In genomic region chr17:83846301-83847021, GRCm38 (mm10) we compare ENCODE assay signal across 10 mouse cellular contexts. TPM values are rescaled to one million over a fixed set of nuclear protein-coding genes. Genes with fewer than 3 reads are reported as not detected.
DNase-seq lines count a peak whose midpoint lies in the region; ATAC-seq and TF ChIP-seq lines count a peak whose summit lies in the region.
"Had no signal": no experiment of that assay in that cellular context is flagged by ENCODE, and none has a peak within 500 bp of the region (broad histone marks: within the 10 kb centered on the region; RNA-seq: fewer than 3 reads in every experiment).

No protein-coding gene starts in this region.

- H3K9me3 ChIP-seq in kidney, embryonic 15.5 days (replicated peaks) = no peaks in the 10 kb centered on the region
- no peaks in the 10 kb centered on the region for H3K9me3 ChIP-seq in G1E (replicated peaks)
- H3K9me3 ChIP-seq: hindbrain, embryonic 13.5 days had no signal

- no peak for TF ChIP-seq POLR2A in heart, adult 2 months (IDR thresholded peaks at IDR 0.05; ENCODE audit: insufficient read depth, low read depth, low read length)

- peaks cover 21% of the 10 kb centered on the region; the same call in 1 of the 2 replicates for H3K4me1 ChIP-seq in kidney, embryonic 15.5 days
- H3K4me1 ChIP-seq in G1E (ENCODE audit: insufficient read depth, low read depth, low read length) = peaks cover 50% of the 10 kb centered on the region
- no peaks in the 10 kb centered on the region for H3K4me1 ChIP-seq in heart, adult 2 months (ENCODE audit: control insufficient read depth, insufficient read depth, low read length)

- WGBS in kidney, embryonic 15.5 days = 73% methylated on average over 21 of the region's 21 CpGs
- 81% methylated on average over 21 of the region's 21 CpGs for WGBS in heart, adult 2 months

- H3K36me3 ChIP-seq in kidney, embryonic 15.5 days = no peaks in the 10 kb centered on the region
- H3K36me3 ChIP-seq in G1E (replicated peaks) = no peaks in the 10 kb centered on the region
- H3K36me3 ChIP-seq in heart, adult 2 months (ENCODE audit: control insufficient read depth, insufficient read depth, low read length) = no peaks in the 10 kb centered on the region
- H3K36me3 ChIP-seq: hindbrain, embryonic 13.5 days had no signal

- DNase-seq in kidney, adult 11 months = peak; percentile 93
- DNase-seq in G1E (ENCODE audit: low spot score) = peak; percentile 46
- peak; percentile 91 to 94 for DNase-seq in kidney, postnatal 36 days
- no peak for DNase-seq in urinary bladder, postnatal 4 days (ENCODE audit: low spot score in 2 of 2)
- no peak for DNase-seq in heart, adult 2 months
- DNase-seq in urinary bladder, postnatal 14 days (ENCODE audit: low spot score) = no peak
- DNase-seq: cerebellum, adult 9-10 months had no signal

- H3K4me2 ChIP-seq in kidney, embryonic 15.5 days = no peak overlapping the region
- H3K4me2 ChIP-seq: hindbrain, embryonic 13.5 days had no signal

- H3K79me2 ChIP-seq in heart, adult 2 months (replicated peaks; ENCODE audit: control insufficient read depth, insufficient read depth, low read length) = no peaks in the 10 kb centered on the region

- H3K27me3 ChIP-seq in kidney, embryonic 15.5 days = no peaks in the 10 kb centered on the region
- peaks cover 30% of the 10 kb centered on the region for H3K27me3 ChIP-seq in G1E (ENCODE audit: insufficient read depth, low read length)
- no peaks in the 10 kb centered on the region for H3K27me3 ChIP-seq in heart, adult 2 months (ENCODE audit: control insufficient read depth, insufficient read depth, low read length)
- H3K27me3 ChIP-seq: hindbrain, embryonic 13.5 days had no signal

- H3K9ac ChIP-seq in kidney, embryonic 15.5 days = no peak overlapping the region
- no peak overlapping the region for H3K9ac ChIP-seq in heart, adult 2 months (ENCODE audit: low read depth, low read length)
- H3K9ac ChIP-seq: hindbrain, embryonic 13.5 days had no signal

- no peak for TF ChIP-seq CTCF in G1E (IDR thresholded peaks at IDR 0.05; ENCODE audit: low read depth, low read length)
- no peak for TF ChIP-seq CTCF in heart, adult 2 months (IDR thresholded peaks at IDR 0.05)

- no peak overlapping the region for H3K27ac ChIP-seq in kidney, embryonic 15.5 days
- H3K27ac ChIP-seq in heart, adult 2 months = no peak overlapping the region
- H3K27ac ChIP-seq: hindbrain, embryonic 13.5 days had no signal

- no peak; the same call in 1 of the 2 replicates for ATAC-seq in kidney, embryonic 15.5 days (replicated peaks; ENCODE audit: low FRiP score)
- peak; percentile 42 for ATAC-seq in G1E (ENCODE audit: extremely low read depth, insufficient number of reproducible peaks, low FRiP score, poor library complexity, severe bottlenecking)
- peak; percentile 70 for ATAC-seq in neutrophil, adult 5-6 weeks (ENCODE audit: extremely low read depth, insufficient number of reproducible peaks, low FRiP score, poor library complexity, severe bottlenecking)

- TF ChIP-seq EP300 in heart, adult 2 months (IDR thresholded peaks at IDR 0.05; ENCODE audit: insufficient read depth, low read depth, low read length) = no peak

- intact Hi-C loops in heart, adult 2 months (cut with DNase I) = no loop called here

- H3K4me3 ChIP-seq in kidney, embryonic 15.5 days (replicated peaks) = no peak overlapping the region
- H3K4me3 ChIP-seq in G1E (ENCODE audit: low read depth, low read length) = peak overlapping the region; percentile 24; the same call in 1 of the 2 replicates
- no peak overlapping the region for H3K4me3 ChIP-seq in heart, adult 2 months
- H3K4me3 ChIP-seq: hindbrain, embryonic 13.5 days had no signal

RNA-seq across cellular contexts. Expression of gene Haao, which starts 1.3 kb away (rescaled TPM):
- polyA plus RNA-seq in kidney, embryonic 15.5 days (2015; fragmentation: Nextera tagmentation; extraction: Ambion mirVana) = 1.8 and 2.3 TPM in 2 replicates
- total RNA-seq in G1E (2014; fragmentation: Nextera tagmentation) (4.8 and 11.9 TPM in 2 replicates), G1E (2017) (0.05 and 0.17 TPM in 2 replicates)
- polyA plus RNA-seq in G1E (2012) = 1.1 and 1.5 TPM in 2 replicates
- 226 and 235 TPM in 2 replicates for total RNA-seq in neutrophil, adult 5-6 weeks (2017)
- under 1 TPM; 0.25 to 0.29 TPM for total RNA-seq in heart, adult 2 months (2021)
- polyA plus RNA-seq in heart, adult 2 months (2012; rRNA removed) = 1.2 and 1.4 TPM in 2 replicates

Comparison
In these comparisons a context has a peak if more than half of its experiments do, and no peak if none do; other contexts are left out.
1. DNase-seq: peak in kidney, adult 11 months (single experiment), G1E (single experiment) and kidney, postnatal 36 days (2 of 2); none in urinary bladder, postnatal 4 days (0 of 2), heart, adult 2 months (0 of 2) and urinary bladder, postnatal 14 days (single experiment).
2. RNA of gene Haao, which starts 1.3 kb away (total RNA-seq): 226 to 235 TPM in neutrophil, adult 5-6 weeks; 0.05 to 11.9 TPM in G1E and 0.25 to 0.29 TPM in heart, adult 2 months; every median in the first group is over 10 times any median in the second.